Mouse (Mus musculus) inflammation-experienced regulatory T-cells (primary cell): ENCODE data around the gene Nptxr. TPM values are rescaled to one million over a fixed set of nuclear protein-coding genes. Genes with fewer than 3 reads are reported as not detected.

ENCODE experiments used
- polyA plus RNA-seq, 2 experiments: library from polyadenylated mRNA; unstranded; fragments of 100-300 nt; shearing (Covaris generic); gene quantifications; one replicate each; pipeline ENCODE4 v1.2.1; 2017

Gene Nptxr
- polyA plus RNA-seq, result under 1 TPM; 0.25 to 0.77 TPM

DNA sequence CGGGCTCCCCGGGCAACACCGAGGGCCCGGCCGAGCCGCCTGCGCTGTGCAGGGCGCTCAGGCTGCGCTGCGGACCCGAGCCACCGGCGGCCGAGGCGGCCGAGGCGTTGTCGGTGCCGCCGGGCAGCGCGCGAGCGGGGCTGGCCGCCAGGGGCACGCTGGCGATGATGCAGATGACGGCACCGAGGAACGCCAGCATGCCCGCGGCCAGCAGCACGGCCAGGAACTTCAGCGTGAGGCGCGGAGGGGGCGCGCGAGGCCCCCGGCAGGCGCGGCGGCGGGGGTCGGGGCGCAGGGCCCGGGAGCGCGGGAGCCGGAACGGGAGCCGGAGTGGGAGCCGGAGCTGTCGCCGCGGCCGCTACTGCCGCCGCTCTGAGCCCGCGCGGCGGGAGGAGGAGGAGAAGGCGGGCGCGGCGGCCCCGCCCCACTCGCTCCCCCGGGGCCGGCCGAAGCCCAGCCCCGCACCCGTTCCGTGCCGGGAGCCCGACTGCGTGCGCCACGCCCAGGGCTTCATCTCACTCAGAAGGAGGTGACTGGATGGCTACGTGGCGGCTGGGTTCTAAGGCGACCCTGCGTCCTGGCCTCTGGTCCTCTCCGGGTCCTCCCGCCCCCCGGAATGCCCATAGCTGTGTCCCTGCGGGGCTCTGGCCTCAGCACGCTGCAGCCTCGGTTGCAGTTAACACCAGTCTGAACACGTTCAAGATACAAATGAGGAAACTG is at the start of gene Nptxr:
Gene Nptxr (minus strand): TSS at position 415 of the 720 bp plus-strand sequence.

DNA sequence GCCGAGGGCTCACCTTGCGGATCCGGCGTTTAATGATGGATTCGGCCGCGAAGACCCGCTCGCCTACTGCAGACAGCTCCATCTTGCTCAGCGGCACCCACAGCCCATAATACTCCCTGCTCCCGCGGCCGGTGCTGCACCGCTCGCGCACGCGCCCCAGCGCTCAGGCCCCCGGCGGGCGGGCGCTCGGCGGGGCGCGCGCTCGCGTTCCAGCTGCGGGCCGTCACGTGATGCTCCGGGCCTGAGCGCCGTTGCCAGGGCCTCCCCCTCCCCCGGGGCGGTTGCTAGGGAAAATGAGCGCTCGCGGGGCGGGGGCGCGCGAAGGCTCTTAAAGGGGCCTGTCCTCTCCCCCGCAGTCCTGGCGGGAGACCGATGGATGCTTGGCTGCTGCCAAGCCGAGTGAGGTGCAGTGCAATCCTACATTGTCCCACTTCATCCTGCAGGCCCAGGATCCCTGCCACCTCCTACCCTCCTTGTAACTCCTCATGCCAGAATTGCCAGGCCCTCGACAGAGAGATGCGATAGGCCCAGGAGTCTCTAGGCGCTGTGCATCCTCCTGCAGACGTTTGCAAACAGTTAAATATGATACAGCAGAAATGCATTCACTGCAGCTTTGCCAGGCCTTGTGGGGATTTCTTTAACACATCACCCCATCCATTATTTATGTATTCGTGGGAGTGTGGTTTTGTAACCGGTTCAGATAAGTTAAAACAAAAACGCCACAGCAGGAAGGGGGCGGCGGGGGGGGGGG is 29.7 kb upstream of the Nptxr start, which contains the start of the genes Npcd and Cbx6:
Gene Npcd (minus strand): TSS at position 108 of the 751 bp plus-strand sequence.
Gene Cbx6 (minus strand): TSS at position 559 of the 751 bp plus-strand sequence.

DNA sequence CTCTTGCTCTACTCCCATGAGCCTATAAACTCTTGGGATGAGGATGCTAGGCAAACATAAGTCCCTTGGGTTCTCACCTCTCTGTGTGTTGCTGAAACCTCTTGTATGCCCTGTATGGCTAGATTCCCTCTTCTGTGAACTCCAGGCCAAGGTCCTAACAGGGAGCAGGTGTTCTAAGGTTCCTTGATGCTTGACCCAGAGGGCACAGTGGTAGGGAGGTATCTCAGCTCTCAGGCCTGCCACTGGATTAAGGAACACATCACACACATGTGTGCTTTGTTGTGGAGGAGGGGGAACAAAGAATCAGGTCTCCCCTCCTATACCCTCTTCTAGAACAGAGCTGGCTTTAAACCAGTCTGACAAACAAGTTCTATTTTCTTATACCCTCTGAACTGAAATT is 26.8 kb downstream of the Nptxr start, which contains the start of gene Dnal4:
Gene Dnal4 (minus strand): TSS at position 101 of the 400 bp plus-strand sequence.

DNA sequence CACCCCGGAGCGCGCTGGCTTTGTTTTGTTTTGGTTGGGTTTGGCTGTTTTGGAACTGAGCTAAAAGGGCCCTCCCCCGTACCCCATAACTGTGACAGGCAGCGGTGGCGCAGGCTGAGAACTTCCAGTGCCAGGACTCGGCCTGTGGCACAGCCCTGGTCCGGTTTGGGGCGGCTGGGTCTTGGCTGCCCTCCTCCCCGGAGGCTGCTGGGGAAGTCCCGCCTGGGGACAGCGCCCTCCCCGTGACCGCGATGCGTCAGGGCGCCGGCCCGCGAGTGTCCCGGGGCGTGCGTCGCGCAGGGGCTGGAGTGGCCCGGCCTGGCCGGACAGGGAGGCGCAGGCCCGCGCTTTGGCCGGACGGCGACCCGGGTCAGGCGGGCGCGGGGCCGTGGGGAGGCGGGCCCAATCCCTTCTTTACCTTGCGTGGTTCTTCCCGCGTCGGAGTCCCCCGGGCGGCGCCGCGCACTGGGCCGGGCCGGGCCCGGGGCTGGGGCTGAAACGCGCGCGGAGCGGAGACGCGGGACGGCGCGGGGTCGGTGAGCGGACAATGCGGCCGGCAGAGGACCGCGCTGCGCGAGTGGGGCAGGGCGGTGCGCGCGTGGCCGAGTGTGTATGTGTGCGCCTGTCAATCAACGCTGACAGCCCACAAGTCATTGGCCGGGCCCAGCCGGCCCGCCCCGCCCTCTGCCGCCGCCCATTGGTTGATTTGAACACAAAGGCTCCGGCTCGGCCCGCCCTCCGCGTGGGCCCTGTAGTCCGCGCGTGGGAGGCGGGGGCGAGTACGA is 62.5 kb downstream of the Nptxr start, which contains the start of gene Sun2:
Gene Sun2 (minus strand): TSS at position 616 of the 785 bp plus-strand sequence.

Other genes with a start within 250 kb of the Nptxr start
- gene Dmc1, start 199.7 kb downstream of the Nptxr start, polyA plus RNA-seq, result under 1 TPM in 1 of 2 experiments, not detected in 1; 0.29 TPM
- gene Fam227a, start 145.8 kb downstream of the Nptxr start, polyA plus RNA-seq, result 1 to 10 TPM in 1 of 2 experiments, under 1 TPM in 1; 0.48 to 3.5 TPM
- gene Cby1, start 145.6 kb downstream of the Nptxr start, polyA plus RNA-seq, result 10 to 100 TPM; 15.7 to 20.6 TPM
- 100 to 1,000 TPM; 195 to 206 TPM for gene Tomm22, start 133.9 kb downstream of the Nptxr start, polyA plus RNA-seq
- 10 to 100 TPM; 27.7 to 29.4 TPM for gene Josd1, start 116.8 kb downstream of the Nptxr start, polyA plus RNA-seq
- gene Gtpbp1, start 113.9 kb downstream of the Nptxr start, polyA plus RNA-seq, result 100 to 1,000 TPM; 101 to 125 TPM
- gene Sun2, start 62.2 kb downstream of the Nptxr start, polyA plus RNA-seq, result 10 to 100 TPM; 30.0 to 67.5 TPM
- 10 to 100 TPM; 10.8 to 15.2 TPM for gene Dnal4, start 26.9 kb downstream of the Nptxr start, polyA plus RNA-seq
- not detected for gene Npcd, start 29.5 kb upstream of the Nptxr start, polyA plus RNA-seq
- gene Cbx6, start 29.9 kb upstream of the Nptxr start, polyA plus RNA-seq, result 10 to 100 TPM; 29.2 to 47.0 TPM
- gene Apobec3, start 86.9 kb upstream of the Nptxr start, polyA plus RNA-seq, result 100 to 1,000 TPM; 351 to 448 TPM
- 100 to 1,000 TPM; 154 to 175 TPM for gene Cbx7, start 166.4 kb upstream of the Nptxr start, polyA plus RNA-seq
- 1 to 10 TPM in 1 of 2 experiments, under 1 TPM in 1; 0.78 to 1.7 TPM for gene Pdgfb, start 210.2 kb upstream of the Nptxr start, polyA plus RNA-seq